Mouse (Mus musculus): ENCODE measurements around the gene Cldn12. TPM values are rescaled to one million over a fixed set of nuclear protein-coding genes. Genes with fewer than 3 reads are reported as not detected.

The Cldn12 gene
- total RNA-seq, 2 experiments from 2014 or later = 9.3 to 11.2 TPM

GRCm38 (mm10) chr5:5496393-5496792 lies 18.4 kb downstream of the Cldn12 start:
- no peak for DNase-seq
- intact Hi-C loops (cut with DNase I; ENCODE audit: low total_unique reads) = loop anchor here (5.0 kb wide), 1 partner anchor 251 kb away; the partner anchor contains the start of gene Steap1

DNA sequence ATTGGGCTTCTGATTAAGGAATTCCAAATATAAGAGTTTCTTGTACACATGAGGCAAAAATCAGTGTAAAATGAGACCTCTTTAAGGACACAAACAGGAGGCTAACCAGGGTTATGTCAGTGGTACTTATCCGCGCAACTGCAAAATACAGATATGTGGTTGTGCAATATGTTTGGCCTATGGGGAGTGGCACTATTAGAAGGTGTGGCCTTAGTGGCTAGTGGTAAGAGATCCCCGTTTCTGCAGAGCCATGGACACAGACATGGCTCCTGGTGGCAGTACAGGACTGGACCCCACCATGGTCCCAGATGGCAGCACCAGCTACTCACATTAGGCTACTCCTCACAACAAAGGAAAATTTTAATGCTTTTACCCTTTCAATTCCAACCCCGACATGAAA lies 19.7 kb downstream of the Cldn12 start:
- no peak for DNase-seq
- intact Hi-C loops (cut with DNase I; ENCODE audit: low total_unique reads) = loop anchor here (5.0 kb wide), 1 partner anchor 252 kb away; the partner anchor contains the start of gene Steap1

DNA sequence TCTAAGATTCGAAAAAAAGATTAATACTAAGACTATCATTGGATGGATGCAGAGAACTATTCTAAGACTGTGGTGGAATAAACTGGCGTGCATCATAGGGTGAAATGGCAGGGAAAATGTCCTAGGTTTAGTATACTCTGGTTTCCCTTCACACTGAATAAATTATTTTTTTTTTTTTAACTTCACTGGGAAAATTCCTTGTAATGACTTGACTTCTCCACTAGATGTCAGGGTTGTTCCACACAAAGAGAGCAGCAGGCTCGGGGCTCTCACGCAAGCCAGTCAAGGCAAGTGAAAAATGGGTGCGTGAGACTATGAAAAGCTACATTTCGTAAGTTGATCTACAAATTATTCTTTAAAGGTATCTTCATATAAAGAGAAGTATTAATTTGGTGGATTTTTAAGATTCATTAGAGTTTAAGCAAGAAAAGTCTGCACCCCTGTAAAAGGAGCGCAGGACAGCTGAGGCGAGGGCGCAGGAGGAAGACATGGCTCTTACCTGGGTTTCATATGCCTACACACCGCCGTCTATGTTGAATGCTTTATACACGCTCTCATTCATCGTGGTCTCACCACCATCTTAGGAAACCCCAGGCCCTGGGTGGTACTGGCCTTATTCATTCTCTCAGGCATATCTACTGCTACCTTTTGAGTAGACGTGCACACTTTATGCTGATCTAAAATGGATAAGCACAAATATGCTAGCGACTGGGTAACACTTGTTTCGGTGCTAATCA lies 20.3 kb downstream of the Cldn12 start:
- DNase-seq = no peak
- intact Hi-C loops (cut with DNase I; ENCODE audit: low total_unique reads) = loop anchor here (5.0 kb wide), 1 partner anchor 253 kb away; the partner anchor contains the start of gene Steap1

- DNase-seq = no peak
- intact Hi-C loops (cut with DNase I; ENCODE audit: low total_unique reads) = no loop called here
These were observed 22.6 kb downstream of the Cldn12 start for GRCm38 (mm10) chr5:5492163-5492562.

DNA sequence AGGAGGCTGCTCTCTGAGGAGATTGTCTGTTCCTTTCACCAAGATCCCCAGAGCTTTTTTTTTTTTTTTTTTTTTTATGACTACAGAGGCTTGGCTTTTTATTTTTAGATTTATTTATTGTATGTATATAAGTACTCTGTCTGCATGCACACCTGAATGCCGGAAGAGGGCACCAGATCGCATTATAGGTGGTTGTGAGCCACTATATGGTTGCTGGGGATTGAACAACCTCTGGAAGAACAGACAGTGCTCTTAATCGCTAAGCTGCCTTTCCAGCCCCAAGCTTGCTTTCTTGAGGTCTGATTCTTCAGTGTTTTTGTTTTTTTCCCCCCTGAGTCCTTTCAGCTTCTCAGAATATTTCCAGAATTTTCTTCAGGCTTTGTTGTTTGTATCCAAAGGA lies 28.7 kb downstream of the Cldn12 start:
- DNase-seq = no peak
- intact Hi-C loops (cut with DNase I; ENCODE audit: low total_unique reads) = no loop called here

DNA sequence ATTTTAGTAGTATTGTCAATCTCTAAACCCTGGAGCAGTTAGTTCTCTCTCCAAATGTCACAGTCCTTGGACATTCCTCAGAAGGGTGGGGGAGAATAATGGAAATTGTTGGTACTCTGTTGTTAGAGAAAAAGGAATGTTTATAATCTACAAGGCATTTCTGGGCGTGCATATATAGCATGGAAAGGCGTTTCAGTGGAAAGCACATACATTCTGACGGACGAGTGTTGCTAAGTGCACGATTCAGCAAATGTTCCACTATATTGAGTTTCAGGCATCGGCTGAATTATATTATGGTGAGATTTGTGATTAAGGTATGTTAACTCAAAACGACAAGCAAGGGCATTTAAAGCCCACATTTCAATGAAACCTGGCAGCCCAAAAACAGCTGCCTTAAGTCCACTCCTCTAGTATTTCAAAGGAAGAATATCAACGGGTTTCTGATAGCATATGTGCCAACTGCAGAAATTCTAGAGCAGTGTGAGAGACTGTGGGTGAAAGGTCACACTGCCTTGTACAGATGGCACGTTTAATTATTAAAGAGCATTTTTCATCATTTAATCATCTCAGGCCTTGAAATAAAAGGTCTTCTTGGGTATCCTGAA lies 31.4 kb downstream of the Cldn12 start:
- no peak for DNase-seq
- intact Hi-C loops (cut with DNase I; ENCODE audit: low total_unique reads) = loop anchor here (5.0 kb wide), 1 partner anchor 521 kb away; no protein-coding TSS in a partner anchor

DNA sequence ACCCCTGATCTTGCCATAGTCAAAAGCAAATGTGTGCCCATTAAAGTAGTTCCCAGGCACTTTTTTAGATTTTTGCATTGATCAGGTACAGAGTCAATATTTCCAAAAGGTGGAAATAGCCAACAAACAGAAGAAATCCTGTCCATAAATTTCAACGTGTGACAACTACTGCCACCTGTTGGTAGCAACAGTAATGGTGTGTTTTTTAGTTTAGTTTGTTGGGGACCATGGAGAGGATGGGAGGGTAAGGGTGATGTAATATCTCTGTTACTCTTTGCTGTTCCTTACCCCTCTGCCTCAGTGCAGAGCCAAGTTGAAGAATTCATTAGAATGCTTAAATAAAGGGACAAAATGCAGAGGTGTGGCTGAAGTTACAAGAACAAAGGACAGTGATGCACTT lies 33.1 kb downstream of the Cldn12 start:
- no peak for DNase-seq
- intact Hi-C loops (cut with DNase I; ENCODE audit: low total_unique reads) = loop anchor here (5.0 kb wide), 1 partner anchor 519 kb away; no protein-coding TSS in a partner anchor

- intact Hi-C loops (cut with DNase I; ENCODE audit: low total_unique reads) = no loop called here
- no peak for DNase-seq
These were observed 35.7 kb downstream of the Cldn12 start, which contains the start of gene 1700015F17Rik for GRCm38 (mm10) chr5:5479043-5479442. 1700015F17Rik (minus strand) TSS chr5:5479143.

GRCm38 (mm10) chr5:5476133-5476532 lies 38.6 kb downstream of the Cldn12 start:
- intact Hi-C loops (cut with DNase I; ENCODE audit: low total_unique reads) = no loop called here
- no peak for DNase-seq

GRCm38 (mm10) chr5:5465256-5465655 lies 49.5 kb downstream of the Cldn12 start:
- no peak for DNase-seq
- intact Hi-C loops (cut with DNase I; ENCODE audit: low total_unique reads) = no loop called here

Other genes starting within 250 kb of the Cldn12 start
- gene Cdk14, start 94.6 kb downstream of the Cldn12 start, total RNA-seq (2021) = 10 to 100 TPM in 1 of 2 experiments, 1 to 10 TPM in 1; 9.7 to 10.1 TPM
- gene 1700015F17Rik, start 35.8 kb downstream of the Cldn12 start, total RNA-seq (2021) = not detected
- 1 to 10 TPM; 5.6 to 5.8 TPM for gene Gtpbp10, start 44.6 kb upstream of the Cldn12 start, total RNA-seq (2021)
- not detected for gene Gm8773, start 58.8 kb upstream of the Cldn12 start, total RNA-seq (2021)
- under 1 TPM; 0.25 to 0.40 TPM for gene Cfap69, start 149.3 kb upstream of the Cldn12 start, total RNA-seq (2021)
- under 1 TPM; 0.74 to 0.91 TPM for gene Steap2, start 179.6 kb upstream of the Cldn12 start, total RNA-seq (2021)
- under 1 TPM; 0.29 to 0.31 TPM for gene Steap1, start 234.4 kb upstream of the Cldn12 start, total RNA-seq (2021)

Measured in gastrocnemius, postnatal 14 days (tissue).